Mouse (Mus musculus) ES-Bruce4 (cell line): ENCODE measurements at regions not wholly inside any gene's neighbourhood (a gene's known extent, or its start where the extent isn't known, plus 50 kb on each side); places are given as distances from the start of the nearest gene placed in this dataset.

Source experiments
- H3K27ac ChIP-seq: 2 replicates; pipeline ENCODE4 v1.5.1; 2012; ENCODE audit warnings: low read length, inconsistent platforms; ENCODE audit not compliant: insufficient read depth
- H3K27me3 ChIP-seq: 2 replicates; pipeline ENCODE4 v1.6.1; 2012; ENCODE audit warnings: mild to moderate bottlenecking, low read length, inconsistent platforms; ENCODE audit not compliant: control insufficient read depth, poor library complexity, insufficient read depth, severe bottlenecking
- H3K36me3 ChIP-seq: 2 replicates; pipeline ENCODE4 v1.6.1; 2012; ENCODE audit warnings: inconsistent platforms, mild to moderate bottlenecking, low read length, moderate library complexity; ENCODE audit not compliant: control insufficient read depth, poor library complexity, insufficient read depth, severe bottlenecking
- H3K4me1 ChIP-seq: one replicate; pipeline ENCODE4 v1.8.1; 2011; ENCODE audit warnings: low read length; ENCODE audit not compliant: control insufficient read depth, insufficient read depth
- H3K4me3 ChIP-seq: 2 replicates; pipeline ENCODE4 v1.5.1; 2011; ENCODE audit warnings: low read depth, mild to moderate bottlenecking, low read length
- H3K9ac ChIP-seq: 2 replicates; pipeline ENCODE4 v1.6.1; 2012; ENCODE audit warnings: low read depth, mild to moderate bottlenecking, inconsistent platforms; ENCODE audit not compliant: poor library complexity, severe bottlenecking
- H3K9me3 ChIP-seq: replicated peaks from 2 replicates; pipeline ENCODE4 v1.6.1; 2012; ENCODE audit warnings: mild to moderate bottlenecking, low read length, inconsistent platforms; ENCODE audit not compliant: control insufficient read depth, poor library complexity, insufficient read depth, severe bottlenecking
- CTCF ChIP-seq: IDR thresholded peaks from one replicate; pipeline ENCODE4 v1.8.1; 2011; ENCODE audit warnings: low read depth, low read length
- EP300 ChIP-seq: IDR thresholded peaks from 2 replicates; pipeline ENCODE4 v1.6.1; 2011; ENCODE audit warnings: low read depth, low read length; ENCODE audit not compliant: insufficient read depth
- POLR2A ChIP-seq: IDR thresholded peaks from one replicate; pipeline ENCODE4 v1.8.1; 2011; ENCODE audit warnings: low read length; ENCODE audit not compliant: insufficient read depth

DNA sequence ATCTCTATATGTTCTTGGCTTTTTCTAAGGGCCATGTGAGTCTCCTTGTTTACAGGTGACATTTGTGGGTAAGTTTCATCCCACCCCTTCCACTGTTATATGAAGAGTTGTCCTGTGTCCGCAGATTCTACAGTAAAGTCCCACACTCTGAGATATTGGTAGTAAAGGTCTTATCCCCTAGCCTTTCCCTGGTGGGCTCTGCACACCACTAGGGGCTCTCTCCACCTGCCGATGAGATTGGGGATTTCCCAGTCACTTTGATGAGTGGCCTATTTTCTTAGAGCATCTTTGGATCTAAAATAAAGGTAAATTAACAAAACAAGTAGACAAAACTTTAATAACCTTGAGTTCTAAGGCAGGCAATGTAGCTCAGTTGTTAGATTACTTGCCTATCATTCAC, 86.4 kb downstream of the Nkx2-1 start:
- no peaks in the 10 kb centered on the region for H3K9me3 ChIP-seq
- no peaks in the 10 kb centered on the region for H3K4me1 ChIP-seq
- no peaks in the 10 kb centered on the region for H3K27me3 ChIP-seq

GRCm38 (mm10) chr12:56448786-56449564, 87.7 kb downstream of the Nkx2-1 start:
- Histone ChIP-seq H3K27ac (no peak overlapping the region), H3K36me3 (no peaks in the 10 kb centered on the region), H3K9ac (no peak overlapping the region), H3K4me1 (no peaks in the 10 kb centered on the region), H3K4me3 (no peak overlapping the region), H3K27me3 (no peaks in the 10 kb centered on the region), H3K9me3 (no peaks in the 10 kb centered on the region)
- TF ChIP-seq EP300, result no peak
- TF ChIP-seq POLR2A, result no peak
- no peak for TF ChIP-seq CTCF

More for the DNA sequence above, 86.4 kb downstream of the Nkx2-1 start:
- H3K27ac ChIP-seq, result no peak overlapping the region
- H3K9ac ChIP-seq, result no peak overlapping the region
- TF ChIP-seq CTCF (no peak), EP300 (no peak), POLR2A (no peak)
- no peaks in the 10 kb centered on the region for H3K36me3 ChIP-seq
- H3K4me3 ChIP-seq, result no peak overlapping the region

GRCm38 (mm10) chr12:56441166-56441817, 95.4 kb downstream of the Nkx2-1 start:
- Histone ChIP-seq H3K27me3 (peaks cover 3% of the 10 kb centered on the region; the same call in 1 of the 2 replicates), H3K36me3 (no peaks in the 10 kb centered on the region), H3K9ac (no peak overlapping the region), H3K4me3 (no peak overlapping the region), H3K27ac (no peak overlapping the region), H3K9me3 (no peaks in the 10 kb centered on the region; the same call in 1 of the 2 replicates), H3K4me1 (no peaks in the 10 kb centered on the region)
- TF ChIP-seq POLR2A (no peak), EP300 (no peak), CTCF (no peak)

DNA sequence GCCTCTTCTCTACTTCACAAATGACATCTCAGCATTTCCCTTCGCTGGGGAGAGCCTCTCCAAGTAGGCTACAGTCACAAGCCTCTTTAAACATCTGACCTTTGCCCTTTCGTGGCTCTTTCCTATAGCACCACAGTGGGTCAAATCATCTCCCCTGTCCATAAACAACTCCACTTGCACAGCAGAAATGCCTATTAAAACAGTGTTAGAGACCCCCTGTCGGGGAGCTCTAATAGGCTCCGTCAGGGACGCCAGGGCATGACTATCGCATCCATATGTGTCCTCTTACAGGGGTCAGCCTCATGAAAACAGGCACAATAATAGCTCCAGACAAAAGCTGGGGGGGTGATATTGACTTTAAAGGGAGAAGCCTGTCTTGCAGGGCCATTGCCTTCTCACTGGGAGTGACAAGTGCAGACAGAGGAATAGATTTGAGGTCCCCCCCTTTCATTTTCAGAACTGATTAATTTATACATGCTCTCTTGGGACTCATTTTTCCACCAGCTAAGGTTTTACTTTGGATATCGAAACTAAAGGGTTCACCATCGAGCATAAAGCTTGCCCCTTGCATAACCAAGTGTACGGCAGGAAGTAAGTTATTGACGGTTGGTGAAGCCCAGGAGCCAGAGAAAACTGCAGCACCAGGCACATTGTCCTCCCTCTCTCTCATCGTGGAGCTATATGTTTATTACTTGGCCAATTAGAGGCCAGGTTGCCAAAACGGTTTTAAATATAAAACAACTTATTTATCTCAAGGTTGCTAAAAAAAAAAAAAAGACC, 94.6 kb upstream of the Mbip start:
- peaks cover 3% of the 10 kb centered on the region; the same call in 1 of the 2 replicates for H3K27me3 ChIP-seq

GRCm38 (mm10) chr12:56438384-56438783, 92.7 kb upstream of the Mbip start:
- no peak overlapping the region for H3K9ac ChIP-seq
- H3K36me3 ChIP-seq, result no peaks in the 10 kb centered on the region
- H3K4me1 ChIP-seq, result no peaks in the 10 kb centered on the region
- peaks cover 3% of the 10 kb centered on the region; the same call in 1 of the 2 replicates for H3K27me3 ChIP-seq
- H3K9me3 ChIP-seq, result no peaks in the 10 kb centered on the region; the same call in 1 of the 2 replicates
- no peak overlapping the region for H3K4me3 ChIP-seq
- TF ChIP-seq EP300 (no peak), POLR2A (no peak), CTCF (no peak)
- H3K27ac ChIP-seq, result no peak overlapping the region

More for the DNA sequence above, 94.6 kb upstream of the Mbip start:
- no peak overlapping the region for H3K27ac ChIP-seq
- no peaks in the 10 kb centered on the region for H3K4me1 ChIP-seq
- H3K9me3 ChIP-seq, result no peaks in the 10 kb centered on the region; the same call in 1 of the 2 replicates
- no peak overlapping the region for H3K9ac ChIP-seq
- H3K4me3 ChIP-seq, result no peak overlapping the region
- TF ChIP-seq EP300 (no peak), POLR2A (no peak), CTCF (no peak)
- no peaks in the 10 kb centered on the region for H3K36me3 ChIP-seq
